Mouse (Mus musculus) small intestine, adult 2 months (tissue): ENCODE measurements around the gene 2210017I01Rik. TPM values are rescaled to one million over a fixed set of nuclear protein-coding genes. Genes with fewer than 3 reads are reported as not detected.

Source experiments
- H3K27ac ChIP-seq: fragments of 200-500 bp; 2 replicates; pipeline ENCODE4 v1.5.1; 2012; ENCODE audit warnings: low read depth, low read length, control low read depth, inconsistent platforms; ENCODE audit not compliant: insufficient read depth
- H3K27me3 ChIP-seq: fragments of 200-500 bp; 2 replicates; pipeline ENCODE4 v1.6.1; 2012; ENCODE audit warnings: mild to moderate bottlenecking, moderate library complexity, low read length, inconsistent platforms; ENCODE audit not compliant: control insufficient read depth, insufficient read depth
- H3K36me3 ChIP-seq: fragments of 200-500 bp; 2 replicates; pipeline ENCODE4 v1.6.1; 2012; ENCODE audit warnings: mild to moderate bottlenecking, low read length, control low read depth, inconsistent platforms; ENCODE audit not compliant: control insufficient read depth, insufficient read depth
- H3K4me1 ChIP-seq: fragments of 200-500 bp; 2 replicates; pipeline ENCODE4 v1.6.1; 2012; ENCODE audit warnings: low read length, inconsistent platforms, mixed read lengths; ENCODE audit not compliant: control insufficient read depth, insufficient read depth, insufficient read length
- H3K4me3 ChIP-seq: fragments of 200-500 bp; 2 replicates; pipeline ENCODE4 v1.5.1; 2012; ENCODE audit warnings: low read depth, mild to moderate bottlenecking, control low read depth, inconsistent platforms, low read length, moderate library complexity
- CTCF ChIP-seq: fragments of 200-500 bp; IDR thresholded peaks from 2 replicates; pipeline ENCODE4 v1.5.1; 2012; ENCODE audit warnings: low read depth, mild to moderate bottlenecking, control low read depth, inconsistent platforms, low read length, moderate library complexity, mixed read lengths; ENCODE audit not compliant: insufficient replicate concordance, insufficient read length; ENCODE audit errors: extremely low read depth
- POLR2A ChIP-seq: fragments of 200-500 bp; IDR thresholded peaks from 2 replicates; pipeline ENCODE4 v1.6.1; 2012; ENCODE audit warnings: low read depth, mild to moderate bottlenecking, control low read depth, inconsistent platforms, low read length, moderate library complexity
- polyA plus RNA-seq: library from polyadenylated mRNA; depleted of rRNA; stranded (reverse); fragments of >200 nt; gene quantifications from 2 replicates; pipeline ENCODE4 v1.2.3, GENCODE M21; 2012; rRNA removed

2210017I01Rik gene
- polyA plus RNA-seq, 1 experiment = not detected

DNA sequence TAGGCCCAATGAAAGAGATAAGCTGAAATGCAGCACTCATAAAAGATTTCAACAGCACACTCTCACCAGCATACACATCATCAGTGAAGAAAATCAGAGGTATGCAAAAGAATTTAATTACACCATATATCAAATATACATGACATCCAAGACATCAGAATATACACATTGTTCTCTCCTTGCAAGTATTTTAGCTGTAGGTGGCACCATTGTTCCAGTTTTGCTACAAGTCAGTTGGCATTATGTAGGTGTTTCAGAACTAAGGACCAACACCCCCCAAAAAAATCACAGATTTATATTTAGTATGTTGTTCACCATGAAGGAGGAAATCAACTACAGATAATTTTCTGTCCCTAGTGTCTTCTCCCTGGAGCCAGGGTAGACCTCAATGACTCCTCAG lies 41.9 kb downstream of the 2210017I01Rik start:
- Histone ChIP-seq H3K36me3 (no peaks in the 10 kb centered on the region), H3K4me3 (no peak overlapping the region), H3K27me3 (no peaks in the 10 kb centered on the region), H3K27ac (no peak overlapping the region), H3K4me1 (no peaks in the 10 kb centered on the region)
- TF ChIP-seq CTCF (no peak), POLR2A (no peak)

Other genes with a start within 250 kb of the 2210017I01Rik start
- not detected in 2 replicates for gene Sprr2f, start 242.3 kb downstream of the 2210017I01Rik start, polyA plus RNA-seq
- gene Sprr2h, start 221.8 kb downstream of the 2210017I01Rik start, polyA plus RNA-seq = not detected in 2 replicates
- gene Sprr2i, start 199.5 kb downstream of the 2210017I01Rik start, polyA plus RNA-seq = not detected in 2 replicates
- not detected in 2 replicates for gene Sprr2j-ps, start 189.4 kb downstream of the 2210017I01Rik start, polyA plus RNA-seq
- gene Gm9774, start 178.1 kb downstream of the 2210017I01Rik start, polyA plus RNA-seq = 3.7 and 8.0 TPM in 2 replicates
- gene Sprr2k, start 174.9 kb downstream of the 2210017I01Rik start, polyA plus RNA-seq = not detected in 2 replicates
- gene Sprr1b, start 168.7 kb downstream of the 2210017I01Rik start, polyA plus RNA-seq = not detected in 2 replicates
- 0.19 TPM in 1 of 2 replicates, not detected in the other for gene Sprr3, start 148.8 kb downstream of the 2210017I01Rik start, polyA plus RNA-seq
- gene Sprr1a, start 121.6 kb downstream of the 2210017I01Rik start, polyA plus RNA-seq = 43.3 and 86.0 TPM in 2 replicates
- not detected in 2 replicates for gene Sprr4, start 107.0 kb downstream of the 2210017I01Rik start, polyA plus RNA-seq
- gene 2310046K23Rik, start 73.0 kb downstream of the 2210017I01Rik start, polyA plus RNA-seq = not detected in 2 replicates
- gene Ivl, start 33.8 kb downstream of the 2210017I01Rik start, polyA plus RNA-seq = 0.34 TPM in 1 of 2 replicates, not detected in the other
- gene Smcp, start 18.5 kb downstream of the 2210017I01Rik start, polyA plus RNA-seq = 0.62 TPM in 1 of 2 replicates, not detected in the other
- gene Lce6a, start 14.2 kb upstream of the 2210017I01Rik start, polyA plus RNA-seq = not detected in 2 replicates
- gene Lce1a1, start 40.8 kb upstream of the 2210017I01Rik start, polyA plus RNA-seq = not detected in 2 replicates
- not detected in 2 replicates for gene Lce1b, start 49.4 kb upstream of the 2210017I01Rik start, polyA plus RNA-seq
- not detected in 2 replicates for gene Lce1a2, start 62.8 kb upstream of the 2210017I01Rik start, polyA plus RNA-seq
- gene Lce1c, start 71.8 kb upstream of the 2210017I01Rik start, polyA plus RNA-seq = not detected in 2 replicates
- gene Lce1d, start 79.7 kb upstream of the 2210017I01Rik start, polyA plus RNA-seq = not detected in 2 replicates
- not detected in 2 replicates for gene Lce1e, start 101.6 kb upstream of the 2210017I01Rik start, polyA plus RNA-seq
- gene Lce1f, start 112.9 kb upstream of the 2210017I01Rik start, polyA plus RNA-seq = not detected in 2 replicates
- gene Gm38119, start 131.6 kb upstream of the 2210017I01Rik start, polyA plus RNA-seq = not detected in 2 replicates
- gene Lce1g, start 144.8 kb upstream of the 2210017I01Rik start, polyA plus RNA-seq = not detected in 2 replicates
- gene Lce1h, start 157.6 kb upstream of the 2210017I01Rik start, polyA plus RNA-seq = not detected in 2 replicates
- gene Lce1i, start 171.4 kb upstream of the 2210017I01Rik start, polyA plus RNA-seq = not detected in 2 replicates
- gene Lce1j, start 183.0 kb upstream of the 2210017I01Rik start, polyA plus RNA-seq = not detected in 2 replicates
- gene Lce1k, start 200.4 kb upstream of the 2210017I01Rik start, polyA plus RNA-seq = not detected in 2 replicates
- gene Kprp, start 219.8 kb upstream of the 2210017I01Rik start, polyA plus RNA-seq = not detected in 2 replicates
- gene Lce1l, start 243.8 kb upstream of the 2210017I01Rik start, polyA plus RNA-seq = not detected in 2 replicates